ENCODE assay signal across 16 mouse cellular contexts in genomic region chr5:18487076-18487772, GRCm38 (mm10).
"Had no signal": no experiment of that assay in that cellular context is flagged by ENCODE, and none has a peak within 500 bp of the region (broad histone marks: within the 10 kb centered on the region; RNA-seq: fewer than 3 reads in every experiment).

No protein-coding gene starts in this region.

- H3K9ac ChIP-seq: neural tube, embryonic 13.5 days; neural tube, embryonic 15.5 days; stomach, embryonic 15.5 days had no signal

- H3K9me3 ChIP-seq: neural tube, embryonic 13.5 days; neural tube, embryonic 15.5 days; stomach, embryonic 15.5 days had no signal

- H3K27ac ChIP-seq: neural tube, embryonic 13.5 days; neural tube, embryonic 15.5 days; stomach, embryonic 15.5 days; stomach, postnatal 0 days had no signal

- H3K4me2 ChIP-seq: neural tube, embryonic 13.5 days; neural tube, embryonic 15.5 days; stomach, embryonic 15.5 days had no signal

- H3K36me3 ChIP-seq: neural tube, embryonic 13.5 days; neural tube, embryonic 15.5 days; stomach, embryonic 15.5 days had no signal

- H3K4me1 ChIP-seq: neural tube, embryonic 13.5 days; neural tube, embryonic 15.5 days; stomach, embryonic 15.5 days had no signal

- H3K4me3 ChIP-seq: neural tube, embryonic 13.5 days; neural tube, embryonic 15.5 days; stomach, embryonic 15.5 days had no signal

- DNase-seq: retina, postnatal 1 day; right cerebral cortex, adult 18-20 months; right cerebral cortex, postnatal 14 days; right cerebral cortex, postnatal 25 days; right cerebral cortex, postnatal 4 days; spleen, adult 18-20 months; thymus, adult 18-20 months; thymus, adult 2 months; thymus, postnatal 14 days; thymus, postnatal 25 days; thymus, postnatal 36 days; thymus, postnatal 4 days had no signal

- H3K27me3 ChIP-seq: neural tube, embryonic 13.5 days; neural tube, embryonic 15.5 days; stomach, embryonic 15.5 days had no signal
